Mouse (Mus musculus) E14TG2a.4 (cell line): ENCODE data around the gene Ints14.
"Not testable (repeated sequence)": the region's sequence is repeated elsewhere in the genome, so short reads cannot be mapped to it uniquely, and the experiment has no call there.

ENCODE experiments used
- H3K27me3 ChIP-seq: 2 replicates; pipeline ENCODE4 v1.6.1; 2014; ENCODE audit warnings: low read length, control low read depth; ENCODE audit not compliant: insufficient read depth
- H3K36me3 ChIP-seq: 2 replicates; pipeline ENCODE4 v1.6.1; 2014; ENCODE audit warnings: low read length, control low read depth; ENCODE audit not compliant: insufficient read depth
- H3K4me1 ChIP-seq: replicated peaks from 2 replicates; pipeline ENCODE4 v1.6.1; 2014; ENCODE audit warnings: low read depth, low read length, control low read depth
- H3K4me3 ChIP-seq: replicated peaks from 2 replicates; pipeline ENCODE4 v1.5.1; 2014; ENCODE audit warnings: mild to moderate bottlenecking, low read length
- H3K9me3 ChIP-seq: 2 replicates; pipeline ENCODE4 v1.6.1; 2014; ENCODE audit warnings: low read length, control low read depth
- CTCF ChIP-seq: conservative IDR thresholded peaks from 2 replicates; pipeline ENCODE4 v1.5.1; 2014; ENCODE audit warnings: low read length
- NANOG ChIP-seq: IDR thresholded peaks from 2 replicates; pipeline ENCODE4 v1.6.1; 2014; ENCODE audit warnings: borderline replicate concordance, low read length, mixed read lengths
- POU5F1 ChIP-seq: IDR thresholded peaks from 2 replicates; pipeline ENCODE4 v1.6.1; 2014; ENCODE audit warnings: low read length, borderline replicate concordance

Ints14 gene

DNA sequence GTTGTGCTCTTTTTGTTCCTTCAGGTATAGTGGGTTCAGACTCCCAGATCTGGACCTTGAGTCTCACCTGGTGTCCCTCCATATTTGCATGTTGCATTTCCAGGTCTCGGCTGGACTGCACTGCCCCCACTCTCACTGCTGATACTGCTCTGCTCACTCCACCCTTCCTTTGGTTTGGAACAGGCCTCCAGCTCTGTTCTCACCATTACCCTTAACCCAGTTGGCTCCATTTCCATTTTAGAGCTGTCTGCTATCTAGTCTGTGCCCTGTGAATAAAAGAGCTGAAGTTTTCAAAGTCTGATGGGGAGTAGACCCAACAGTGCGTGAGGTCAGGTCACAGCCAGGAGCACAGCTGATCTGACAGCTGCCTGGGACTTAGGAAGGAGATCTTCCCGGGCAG lies 19.8 kb downstream of the Ints14 start:
- TF ChIP-seq POU5F1 (no peak), CTCF (no peak), NANOG (no peak)
- Histone ChIP-seq H3K36me3 (peaks cover 99% of the 10 kb centered on the region), H3K9me3 (no peaks in the 10 kb centered on the region), H3K4me1 (peaks cover 25% of the 10 kb centered on the region), H3K27me3 (no peaks in the 10 kb centered on the region), H3K4me3 (no peak overlapping the region)

DNA sequence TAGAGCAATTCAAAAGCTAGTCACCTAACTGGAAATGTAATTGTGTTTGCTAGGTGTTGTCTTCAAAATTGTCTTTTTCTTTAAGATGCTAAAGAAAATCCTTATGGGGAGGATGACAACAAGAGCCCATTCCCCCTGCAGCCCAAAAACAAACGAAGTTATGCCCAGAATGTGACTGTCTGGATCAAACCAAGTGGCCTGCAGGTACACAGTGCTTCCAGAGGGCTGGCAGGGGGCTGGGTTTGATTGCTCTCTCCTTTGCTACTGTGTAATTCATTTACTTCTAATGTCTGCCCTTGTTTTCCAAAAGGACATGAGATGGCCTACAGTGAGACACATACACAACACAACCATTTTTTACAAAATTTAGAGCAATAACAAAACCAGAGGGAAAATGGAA lies 21.2 kb downstream of the Ints14 start:
- H3K27me3 ChIP-seq, result no peaks in the 10 kb centered on the region
- peaks cover 99% of the 10 kb centered on the region for H3K36me3 ChIP-seq
- peaks cover 25% of the 10 kb centered on the region for H3K4me1 ChIP-seq
- no peaks in the 10 kb centered on the region for H3K9me3 ChIP-seq
- H3K4me3 ChIP-seq, result no peak overlapping the region
- TF ChIP-seq NANOG (no peak), POU5F1 (no peak)

DNA sequence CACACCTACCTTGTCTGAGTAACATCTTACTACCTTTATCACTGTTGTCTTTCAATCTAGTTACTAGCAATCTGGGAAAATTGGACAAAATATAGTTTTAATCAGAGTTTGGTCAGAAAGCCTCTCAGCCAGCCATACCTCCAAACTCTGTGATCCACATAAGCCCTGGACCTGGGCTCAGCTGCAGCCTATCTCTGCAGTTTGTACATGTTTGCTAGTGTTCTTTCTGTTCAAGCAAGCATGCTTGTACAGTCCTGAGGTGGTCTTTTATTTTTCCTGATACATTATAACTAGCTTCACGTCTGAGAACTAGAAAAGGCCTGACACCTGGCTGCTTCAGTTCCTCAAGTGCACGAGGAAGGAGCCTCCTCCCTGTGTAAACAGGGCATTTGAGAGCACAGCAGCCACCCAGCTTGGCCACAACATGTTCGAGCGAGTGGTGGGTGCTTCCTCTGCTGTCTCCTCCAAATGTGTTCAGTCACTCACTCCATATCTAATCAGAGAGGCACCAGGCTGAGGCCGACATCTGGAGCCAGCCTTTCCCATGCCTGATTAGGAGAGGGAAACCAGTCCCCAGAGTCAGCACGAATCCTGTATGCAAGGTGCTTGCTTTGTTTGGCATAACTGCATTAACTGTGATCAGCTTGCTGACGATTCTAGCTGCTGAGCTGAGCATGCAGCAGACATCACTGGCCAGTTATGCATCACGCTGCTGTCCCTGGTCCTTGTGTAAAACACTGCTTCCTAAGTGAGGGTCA lies 24.5 kb downstream of the Ints14 start:
- no peak for TF ChIP-seq CTCF
- no peak for TF ChIP-seq POU5F1
- no peak for TF ChIP-seq NANOG
- Histone ChIP-seq H3K36me3 (peaks cover 99% of the 10 kb centered on the region), H3K4me3 (no peak overlapping the region), H3K4me1 (peaks cover 20% of the 10 kb centered on the region), H3K27me3 (no peaks in the 10 kb centered on the region), H3K9me3 (no peaks in the 10 kb centered on the region)

DNA sequence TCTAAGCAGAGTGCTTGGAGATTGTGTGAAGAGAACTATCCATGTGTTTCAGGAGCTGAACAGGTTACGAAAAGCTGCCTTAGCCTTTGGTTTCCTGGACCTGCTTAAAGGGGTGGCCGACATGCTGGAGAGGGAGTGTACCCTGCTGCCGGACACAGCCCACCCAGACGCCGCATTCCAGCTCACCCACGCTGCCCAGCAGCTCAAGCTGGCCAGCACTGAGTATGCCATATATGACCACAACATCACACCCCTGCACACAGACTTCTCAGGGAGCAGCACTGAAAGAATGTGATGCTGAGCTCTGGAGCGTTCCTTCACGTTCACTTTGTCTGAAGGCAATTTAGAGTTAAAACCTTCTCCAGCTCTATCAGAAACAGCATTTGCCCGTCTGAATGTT lies 25.1 kb downstream of the Ints14 start:
- peaks cover 99% of the 10 kb centered on the region for H3K36me3 ChIP-seq
- H3K4me3 ChIP-seq, result no peak overlapping the region
- peaks cover 14% of the 10 kb centered on the region for H3K4me1 ChIP-seq
- no peaks in the 10 kb centered on the region for H3K27me3 ChIP-seq
- TF ChIP-seq NANOG (no peak), POU5F1 (no peak), CTCF (no peak)
- no peaks in the 10 kb centered on the region for H3K9me3 ChIP-seq

DNA sequence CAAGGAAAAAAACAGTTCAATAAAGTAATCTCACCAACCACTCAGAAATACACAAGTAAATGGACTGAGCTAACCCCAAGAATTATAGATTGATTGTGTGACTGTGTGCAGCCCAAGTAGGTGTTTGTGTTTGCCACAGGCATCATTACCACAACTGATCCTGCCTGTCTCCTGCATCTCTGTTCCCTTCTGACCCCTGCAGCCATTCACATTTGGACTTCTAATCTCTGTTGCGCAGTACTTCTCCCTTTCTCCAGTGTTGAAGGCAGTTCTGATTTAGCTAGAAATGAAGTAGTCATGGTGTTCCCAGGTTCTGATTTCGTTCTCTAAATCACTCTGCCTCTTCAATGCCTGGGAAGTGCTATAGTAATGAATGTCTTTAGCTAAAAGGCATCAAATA lies 26.9 kb downstream of the Ints14 start:
- Histone ChIP-seq H3K4me1 (peaks cover 7% of the 10 kb centered on the region), H3K36me3 (peaks cover 96% of the 10 kb centered on the region), H3K4me3 (no peak overlapping the region), H3K9me3 (no peaks in the 10 kb centered on the region), H3K27me3 (no peaks in the 10 kb centered on the region)
- TF ChIP-seq CTCF (no peak), NANOG (no peak), POU5F1 (no peak)

DNA sequence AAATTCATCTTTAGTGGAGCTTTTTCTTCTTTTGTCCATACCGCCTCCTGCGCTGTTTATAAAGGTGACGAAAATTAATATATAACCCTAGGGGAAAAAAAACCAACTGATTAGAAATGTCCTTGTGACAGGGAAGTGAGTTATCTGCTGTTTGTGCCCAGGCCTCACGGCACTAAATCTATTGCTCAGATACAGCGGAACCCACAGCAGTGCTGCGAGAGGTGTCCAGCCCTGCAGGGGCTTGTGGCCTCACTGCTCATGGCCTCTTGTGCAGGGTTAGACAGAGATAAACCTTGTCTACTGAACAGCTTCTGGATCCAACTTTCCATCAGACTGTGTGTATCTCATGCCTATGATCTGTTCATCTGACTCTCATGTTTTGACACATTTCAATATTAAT lies 27.7 kb downstream of the Ints14 start:
- Histone ChIP-seq H3K27me3 (no peaks in the 10 kb centered on the region), H3K4me1 (no peaks in the 10 kb centered on the region), H3K4me3 (no peak overlapping the region), H3K9me3 (no peaks in the 10 kb centered on the region), H3K36me3 (peaks cover 91% of the 10 kb centered on the region)
- TF ChIP-seq NANOG (no peak), CTCF (no peak), POU5F1 (no peak)

DNA sequence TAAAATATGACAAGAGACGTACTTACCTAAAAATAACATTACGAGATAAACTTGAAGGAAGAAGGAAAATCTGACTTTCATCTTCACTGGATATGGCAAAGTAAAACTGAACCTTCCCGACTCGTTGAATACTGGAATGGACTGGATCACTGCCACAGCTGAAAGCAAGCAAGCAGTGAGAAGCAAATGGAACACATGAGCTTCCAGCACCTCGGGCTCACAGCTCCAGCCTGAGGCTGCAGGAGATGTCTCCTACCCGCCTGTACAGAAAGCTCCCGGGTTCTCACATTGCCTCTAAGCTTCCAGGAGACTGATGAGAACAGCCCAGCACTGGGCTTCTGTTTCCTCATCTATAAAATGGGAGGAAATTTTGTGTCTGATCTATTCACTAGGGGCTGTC lies 29.6 kb downstream of the Ints14 start:
- no peak for TF ChIP-seq NANOG
- no peak for TF ChIP-seq POU5F1
- TF ChIP-seq CTCF, result no peak
- Histone ChIP-seq H3K9me3 (no peaks in the 10 kb centered on the region), H3K27me3 (no peaks in the 10 kb centered on the region), H3K36me3 (peaks cover 82% of the 10 kb centered on the region), H3K4me3 (no peak overlapping the region), H3K4me1 (no peaks in the 10 kb centered on the region)

DNA sequence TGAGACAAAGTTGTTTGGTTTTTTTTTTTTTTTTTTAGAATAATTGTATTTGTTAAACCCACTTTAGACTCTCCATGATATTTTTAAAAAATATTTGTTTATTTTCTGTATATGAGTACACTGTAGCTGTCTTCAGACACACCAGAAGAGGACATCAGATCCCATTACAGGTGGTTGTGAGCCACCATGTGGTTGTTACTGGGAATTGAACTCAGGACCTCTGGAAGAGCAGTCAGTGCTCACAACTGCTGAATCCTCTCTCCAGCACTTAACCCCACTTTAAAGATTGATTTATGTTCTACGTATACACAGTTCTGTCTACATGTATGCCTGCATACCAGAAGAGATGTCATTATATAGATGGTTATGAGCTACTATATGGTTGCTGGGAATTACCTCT lies 34.8 kb downstream of the Ints14 start:
- not testable (repeated sequence) for H3K4me1 ChIP-seq, H3K27me3 ChIP-seq, H3K9me3 ChIP-seq, H3K4me3 ChIP-seq
- peaks cover 70% of the 10 kb centered on the region for H3K36me3 ChIP-seq
- peak; percentile 13; the same call in 1 of the 2 replicates for TF ChIP-seq CTCF

DNA sequence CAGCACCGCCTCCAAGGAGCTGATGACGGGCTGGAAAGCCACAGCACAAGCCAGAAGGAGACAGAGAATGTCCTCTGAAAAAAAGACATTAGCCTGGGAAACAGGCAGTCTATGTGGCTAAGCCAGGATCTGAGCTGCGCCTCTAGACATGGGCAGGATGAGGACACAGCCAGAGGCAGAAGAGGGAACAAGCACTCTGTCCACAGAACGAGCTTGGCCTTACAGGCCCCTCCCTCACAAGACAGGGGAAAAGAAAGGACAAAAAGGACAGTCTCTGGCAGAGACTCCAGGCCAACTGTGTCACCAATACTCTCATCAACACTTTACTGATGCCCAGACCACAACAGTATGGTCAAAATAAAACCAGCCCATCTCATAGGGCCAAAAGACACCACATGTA lies 40.8 kb downstream of the Ints14 start:
- Histone ChIP-seq H3K4me3 (no peak overlapping the region), H3K27me3 (no peaks in the 10 kb centered on the region), H3K9me3 (no peaks in the 10 kb centered on the region), H3K36me3 (peaks cover 70% of the 10 kb centered on the region), H3K4me1 (peaks cover 5% of the 10 kb centered on the region)
- TF ChIP-seq POU5F1 (no peak), CTCF (no peak), NANOG (no peak)
